Mouse (Mus musculus) myocyte (in vitro differentiated cells): ENCODE data around the gene Spo11. TPM values are rescaled to one million over a fixed set of nuclear protein-coding genes. Genes with fewer than 3 reads are reported as not detected.

Experiments used
- H3K27me3 ChIP-seq: one replicate; pipeline ENCODE4 v1.6.1; 2011; ENCODE audit not compliant: control insufficient read depth, insufficient read depth, insufficient read length
- H3K36me3 ChIP-seq: one replicate; pipeline ENCODE4 v1.6.1; 2011; ENCODE audit not compliant: control insufficient read depth, insufficient read depth
- H3K4me2 ChIP-seq: one replicate; pipeline ENCODE4 v1.6.1; 2011; ENCODE audit warnings: low read depth, control low read depth
- H3K4me3 ChIP-seq: one replicate; pipeline ENCODE4 v1.5.1; 2011; ENCODE audit warnings: mild to moderate bottlenecking, control low read depth, moderate library complexity
- H3K79me2 ChIP-seq: one replicate; pipeline ENCODE4 v1.6.1; 2011; ENCODE audit not compliant: control insufficient read depth, insufficient read depth
- H3ac ChIP-seq: one replicate; pipeline ENCODE4 v1.6.1; 2011; ENCODE audit not compliant: control insufficient read depth, insufficient read length
- CEBPB ChIP-seq: IDR thresholded peaks from 2 replicates; pipeline ENCODE4 v1.6.1; 2011; ENCODE audit warnings: mild to moderate bottlenecking, moderate library complexity; ENCODE audit not compliant: poor library complexity, insufficient read depth, severe bottlenecking
- E2F4 ChIP-seq: IDR thresholded peaks from one replicate; pipeline ENCODE4 v1.6.1; 2011; ENCODE audit warnings: mild to moderate bottlenecking, control low read depth, moderate library complexity; ENCODE audit not compliant: insufficient read depth
- MAX ChIP-seq: IDR thresholded peaks from one replicate; pipeline ENCODE4 v1.6.1; 2011; ENCODE audit warnings: low read depth, mild to moderate bottlenecking, control low read depth
- MYOD1 ChIP-seq, 3 experiments: IDR thresholded peaks; one replicate each; pipeline ENCODE4 v1.6.1; 2011; ENCODE audit warnings: control low read depth in 2 of 3, low read depth in 2 of 3, mild to moderate bottlenecking in 2 of 3, moderate library complexity in 1 of 3; ENCODE audit not compliant: insufficient read length in 2 of 3, control insufficient read depth in 1 of 3
- MYOG ChIP-seq, 3 experiments: IDR thresholded peaks; one replicate each; pipeline ENCODE4 v1.6.1; 2011; ENCODE audit warnings: control low read depth in 2 of 3, low read depth in 2 of 3, mild to moderate bottlenecking in 2 of 3; ENCODE audit not compliant: insufficient read length in 2 of 3, control insufficient read depth in 1 of 3, insufficient read depth in 1 of 3
- POLR2A ChIP-seq: IDR thresholded peaks from one replicate; pipeline ENCODE4 v1.6.1; 2011; ENCODE audit warnings: low read depth, mild to moderate bottlenecking, control low read depth, moderate library complexity; ENCODE audit not compliant: insufficient read length
- POLR2AphosphoS2 ChIP-seq: IDR thresholded peaks from one replicate; pipeline ENCODE4 v1.6.1; 2011; ENCODE audit warnings: low read depth, control low read depth; ENCODE audit not compliant: insufficient read length
- REST ChIP-seq: IDR thresholded peaks from one replicate; pipeline ENCODE4 v1.6.1; 2011; ENCODE audit warnings: mild to moderate bottlenecking, control low read depth, moderate library complexity; ENCODE audit not compliant: insufficient read depth, insufficient read length
- SRF ChIP-seq: IDR thresholded peaks from one replicate; pipeline ENCODE4 v1.6.1; 2011; ENCODE audit warnings: low read depth; ENCODE audit not compliant: control insufficient read depth, insufficient read length
- TCF12 ChIP-seq: IDR thresholded peaks from one replicate; pipeline ENCODE4 v1.6.1; 2011; ENCODE audit warnings: mild to moderate bottlenecking, control low read depth; ENCODE audit not compliant: poor library complexity, insufficient read depth, severe bottlenecking
- TCF3 ChIP-seq: IDR thresholded peaks from one replicate; pipeline ENCODE4 v1.6.1; 2011; ENCODE audit warnings: low read depth, control low read depth; ENCODE audit not compliant: insufficient read length
- USF1 ChIP-seq: IDR thresholded peaks from one replicate; pipeline ENCODE4 v1.6.1; 2011; ENCODE audit warnings: low read depth, mild to moderate bottlenecking, control low read depth, moderate library complexity
- polyA plus RNA-seq: library from polyadenylated mRNA; unstranded; fragments of >200 nt; fragmentation: generic; extraction: Trizol; gene quantifications from one replicate; pipeline ENCODE4 v1.2.1, GENCODE M21; 2012; ENCODE audit warnings: missing spikeins

The Spo11 gene
- polyA plus RNA-seq, 1 experiment = not detected

DNA sequence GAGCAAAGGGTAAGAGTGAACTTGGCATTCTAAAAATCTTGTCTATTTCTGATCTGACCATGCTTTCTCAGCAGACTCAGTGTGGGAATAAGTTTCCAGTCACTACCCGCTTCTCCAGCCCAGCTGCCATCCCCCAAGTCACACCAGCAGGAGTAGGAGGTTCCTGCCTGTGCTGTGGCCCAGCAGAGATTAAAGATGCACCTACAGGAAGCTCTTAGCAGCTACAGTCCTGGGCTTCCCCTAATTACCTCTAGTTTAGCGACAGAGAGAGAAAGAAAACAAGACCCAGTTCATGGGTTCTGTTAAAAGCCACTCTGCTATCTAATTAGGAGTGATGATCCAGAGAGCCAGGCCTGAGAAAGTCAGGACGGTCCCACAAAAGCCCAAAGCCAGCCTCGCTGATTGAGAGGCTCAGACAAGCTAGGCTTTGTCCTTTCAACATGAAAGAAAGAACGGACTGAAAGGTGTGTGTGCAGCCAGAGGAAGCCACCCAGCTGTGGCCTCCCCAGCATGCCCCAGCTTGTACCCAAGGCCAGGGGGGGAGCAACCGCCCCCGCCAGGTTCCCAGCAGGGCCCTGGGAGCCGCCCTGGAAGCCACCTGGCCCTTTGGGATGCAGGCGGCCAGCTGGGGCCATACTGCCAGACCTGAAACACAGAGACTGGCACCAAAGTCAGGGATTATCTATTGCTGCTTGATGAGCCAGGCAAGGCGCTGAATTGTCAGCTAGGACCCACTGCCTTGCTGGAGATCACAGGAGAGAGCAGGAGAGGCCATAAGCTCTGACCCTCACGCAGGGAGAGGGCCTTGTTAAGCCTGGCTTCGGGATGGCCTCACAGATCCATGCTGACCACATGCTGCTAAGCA lies 39.9 kb upstream of the Spo11 start:
- TF ChIP-seq TCF12 = no peak
- TF ChIP-seq TCF3 = no peak
- TF ChIP-seq CEBPB = no peak
- TF ChIP-seq REST = no peak
- TF ChIP-seq E2F4 = no peak
- TF ChIP-seq POLR2AphosphoS2 = no peak
- TF ChIP-seq MAX = no peak
- no peak for TF ChIP-seq POLR2A
- no peaks in the 10 kb centered on the region for H3K36me3 ChIP-seq
- no peaks in the 10 kb centered on the region for H3K79me2 ChIP-seq
- H3ac ChIP-seq = no peak overlapping the region
- no peak overlapping the region for H3K4me3 ChIP-seq
- H3K4me2 ChIP-seq = no peak overlapping the region
- H3K27me3 ChIP-seq = peaks cover 55% of the 10 kb centered on the region

DNA sequence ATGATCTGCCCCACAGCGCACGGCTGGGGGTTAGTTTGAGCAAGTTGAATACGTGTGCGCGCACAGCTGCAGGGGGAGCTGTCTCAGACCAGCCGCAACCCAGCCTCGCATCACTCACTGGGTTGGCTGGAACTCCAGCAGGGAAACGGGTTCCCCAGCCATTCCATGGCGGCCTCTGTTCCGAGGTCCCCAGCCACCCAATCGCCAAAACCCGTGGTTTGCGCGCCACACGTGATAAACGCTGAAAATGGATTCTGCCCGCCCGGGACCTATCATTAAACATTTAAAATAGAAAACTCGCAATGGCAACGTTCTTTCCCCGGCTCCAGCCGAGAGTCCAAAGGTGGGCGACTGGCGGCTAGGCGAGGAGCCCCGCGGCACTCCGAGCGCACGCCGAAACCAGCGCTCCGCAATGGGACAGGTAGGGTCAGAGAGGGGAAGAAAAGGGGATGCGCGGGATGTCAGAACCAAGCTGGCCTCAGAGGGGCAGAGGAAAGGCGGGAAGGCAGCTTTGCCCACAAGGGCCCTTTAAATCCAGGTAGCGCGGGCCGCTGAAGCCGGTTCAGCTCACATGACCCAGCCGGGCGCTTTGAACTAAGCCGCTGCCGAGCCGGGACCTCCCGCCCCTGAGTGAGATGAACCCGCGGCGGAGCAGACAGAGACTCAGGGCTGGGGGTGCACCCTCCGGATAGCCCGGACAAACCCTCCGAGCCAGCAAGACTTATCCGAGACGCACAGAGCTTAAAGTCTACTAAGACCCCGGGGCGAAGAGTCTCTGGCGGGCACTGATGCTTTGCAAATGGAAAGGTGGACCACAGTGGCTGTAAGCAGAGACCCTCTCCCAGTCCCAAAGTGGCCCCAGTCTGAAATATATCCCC lies 38.5 kb upstream of the Spo11 start:
- TF ChIP-seq TCF12 (no peak), TCF3 (no peak), POLR2A (no peak), E2F4 (no peak), MYOD1 (IDR thresholded peaks at IDR 0.05; ENCODE audit: control insufficient read depth in 1 of 3, insufficient read length in 2 of 3, low read depth in 2 of 3) (no peak), MYOG (IDR thresholded peaks at IDR 0.05; ENCODE audit: control insufficient read depth in 1 of 3, insufficient read depth in 1 of 3, insufficient read length in 2 of 3, low read depth in 2 of 3) (no peak), MAX (no peak), REST (no peak), POLR2AphosphoS2 (no peak), USF1 (no peak), SRF (no peak), CEBPB (no peak)
- Histone ChIP-seq H3K36me3 (no peaks in the 10 kb centered on the region), H3K79me2 (no peaks in the 10 kb centered on the region), H3K4me2 (no peak overlapping the region), H3K27me3 (peaks cover 53% of the 10 kb centered on the region), H3ac (no peak overlapping the region), H3K4me3 (no peak overlapping the region)

DNA sequence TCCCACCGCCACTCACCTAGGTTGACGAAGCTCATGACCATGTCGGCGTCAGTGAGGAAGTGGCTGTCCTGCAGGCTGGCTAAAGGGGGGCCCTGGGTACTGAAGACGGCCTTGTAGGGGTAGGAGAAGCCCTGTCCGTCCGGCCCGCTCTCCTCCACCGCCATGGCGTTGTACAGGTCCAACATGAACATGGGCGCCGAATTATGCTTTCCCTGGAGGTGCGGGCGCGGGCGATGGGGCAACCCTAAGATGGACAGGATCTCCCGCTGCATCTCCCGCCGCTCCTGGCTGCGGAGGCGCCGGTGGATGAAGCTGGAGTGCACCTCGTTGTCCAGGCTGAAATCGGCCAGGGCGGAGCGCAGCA lies 37.9 kb upstream of the Spo11 start:
- H3K27me3 ChIP-seq = peaks cover 47% of the 10 kb centered on the region
- no peaks in the 10 kb centered on the region for H3K36me3 ChIP-seq
- H3ac ChIP-seq = no peak overlapping the region

DNA sequence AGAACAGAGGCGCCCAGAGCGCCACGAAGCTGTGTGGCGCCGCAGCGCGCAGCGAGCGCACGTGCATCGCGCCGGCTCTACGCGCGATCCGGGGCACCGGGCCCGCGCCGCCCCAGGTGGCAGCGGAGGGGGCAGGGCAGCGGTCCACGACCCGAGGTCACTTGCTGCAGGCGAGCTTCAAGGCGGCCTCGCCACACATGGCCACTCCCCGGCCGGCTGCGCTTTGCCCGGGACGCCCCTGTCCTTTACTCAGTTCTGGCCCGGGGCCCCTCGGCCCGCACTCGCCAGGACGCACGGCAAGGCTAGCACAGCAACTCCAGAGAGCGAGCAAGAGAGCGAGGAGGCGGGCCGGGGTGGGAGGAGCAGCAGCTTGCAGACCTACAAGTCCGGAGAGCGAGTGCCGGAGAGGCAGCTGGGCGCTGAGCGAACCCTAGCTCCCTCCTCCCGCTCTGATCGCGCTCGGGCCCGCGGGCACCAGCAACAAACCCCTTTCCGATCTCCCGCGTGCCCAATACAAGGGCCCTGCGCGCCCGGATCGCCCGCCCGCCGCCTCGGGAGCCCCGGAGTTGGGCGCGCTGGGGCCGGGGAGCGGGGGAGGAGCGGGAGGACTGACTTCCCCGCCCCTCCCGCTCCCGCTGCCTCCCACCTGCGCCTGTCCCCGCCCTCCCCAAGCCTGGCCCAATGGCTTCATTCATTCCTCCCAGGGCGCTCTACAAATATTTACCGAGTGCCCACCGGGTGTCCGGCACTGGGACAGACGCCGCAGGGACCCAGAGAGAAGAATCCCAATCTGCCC lies 37.3 kb upstream of the Spo11 start, which contains the start of gene Bmp7:
Gene Bmp7, minus strand, starts transcription at position 319 of the 796 bp plus-strand sequence.
- Histone ChIP-seq H3K27me3 (peaks cover 41% of the 10 kb centered on the region), H3K4me2 (no peak within 1 kb of the TSS), H3K4me3 (no peak within 1 kb of the TSS), H3K79me2 (no peaks in the 10 kb centered on the region), H3ac (no peak within 1 kb of the TSS), H3K36me3 (no peaks in the 10 kb centered on the region)
- TF ChIP-seq POLR2AphosphoS2 = no peak
- TF ChIP-seq REST = no peak
- TF ChIP-seq MYOD1 (IDR thresholded peaks at IDR 0.05; ENCODE audit: control insufficient read depth in 1 of 3, insufficient read length in 2 of 3, low read depth in 2 of 3) = no peak
- no peak for TF ChIP-seq MYOG (IDR thresholded peaks at IDR 0.05; ENCODE audit: control insufficient read depth in 1 of 3, insufficient read depth in 1 of 3, insufficient read length in 2 of 3, low read depth in 2 of 3)
- no peak for TF ChIP-seq MAX
- TF ChIP-seq SRF = no peak
- TF ChIP-seq TCF3 = no peak
- no peak for TF ChIP-seq TCF12
- no peak for TF ChIP-seq CEBPB
- no peak for TF ChIP-seq USF1
- no peak for TF ChIP-seq E2F4
- TF ChIP-seq POLR2A = no peak

More for the DNA sequence above, 37.9 kb upstream of the Spo11 start:
- Histone ChIP-seq H3K4me2 (no peak overlapping the region), H3K79me2 (no peaks in the 10 kb centered on the region), H3K4me3 (no peak overlapping the region)
- no peak for TF ChIP-seq USF1
- TF ChIP-seq POLR2AphosphoS2 = no peak
- TF ChIP-seq TCF12 = no peak
- no peak for TF ChIP-seq MYOD1 (IDR thresholded peaks at IDR 0.05; ENCODE audit: control insufficient read depth in 1 of 3, insufficient read length in 2 of 3, low read depth in 2 of 3)
- no peak for TF ChIP-seq CEBPB
- no peak for TF ChIP-seq POLR2A
- TF ChIP-seq MAX = no peak
- TF ChIP-seq SRF = no peak
- TF ChIP-seq E2F4 = no peak
- no peak for TF ChIP-seq TCF3
- no peak for TF ChIP-seq MYOG (IDR thresholded peaks at IDR 0.05; ENCODE audit: control insufficient read depth in 1 of 3, insufficient read depth in 1 of 3, insufficient read length in 2 of 3, low read depth in 2 of 3)
- TF ChIP-seq REST = no peak
